Mouse (Mus musculus): ENCODE data around the gene Gm16181.

The Gm16181 gene

DNA sequence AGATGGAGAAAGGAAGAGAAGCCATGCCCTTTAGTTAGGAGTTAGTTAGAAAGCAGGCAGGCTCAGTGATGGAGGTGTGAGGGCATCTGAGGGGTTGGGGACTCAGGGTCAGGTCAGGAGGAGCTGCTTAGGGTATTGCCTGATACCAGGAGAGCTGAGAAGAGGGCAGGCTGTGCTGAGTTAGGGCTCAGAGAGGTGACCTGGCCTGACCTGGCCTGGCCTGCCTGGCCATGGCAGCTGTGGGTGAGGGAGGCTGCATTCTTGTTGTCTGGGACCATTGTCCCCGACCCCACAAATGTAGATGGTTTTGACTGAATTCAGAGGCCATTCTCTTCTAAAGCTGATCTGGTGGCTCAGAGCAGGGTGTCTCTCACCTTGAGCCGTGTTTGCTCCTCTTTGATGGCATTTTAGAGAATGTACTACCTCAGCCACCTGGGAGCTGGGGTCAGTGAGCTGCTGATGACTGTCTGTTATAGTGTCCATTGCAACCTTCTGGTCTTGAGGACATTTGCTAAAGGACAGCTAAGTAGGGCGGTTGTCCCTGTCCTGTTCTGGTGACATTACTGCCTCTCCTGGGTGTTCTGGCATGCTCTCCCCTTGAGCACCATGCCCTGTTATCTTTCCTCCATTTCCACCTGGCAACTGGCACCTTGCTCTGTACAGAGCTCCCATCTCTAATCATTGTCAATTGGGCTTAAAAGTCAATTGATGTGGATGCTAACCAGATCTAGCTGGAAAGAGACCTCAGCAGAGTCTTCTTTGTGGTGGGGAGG lies 29.9 kb downstream of the Gm16181 start:
- DNase-seq (ENCODE audit: low spot score in 2 of 2), result no peak

DNA sequence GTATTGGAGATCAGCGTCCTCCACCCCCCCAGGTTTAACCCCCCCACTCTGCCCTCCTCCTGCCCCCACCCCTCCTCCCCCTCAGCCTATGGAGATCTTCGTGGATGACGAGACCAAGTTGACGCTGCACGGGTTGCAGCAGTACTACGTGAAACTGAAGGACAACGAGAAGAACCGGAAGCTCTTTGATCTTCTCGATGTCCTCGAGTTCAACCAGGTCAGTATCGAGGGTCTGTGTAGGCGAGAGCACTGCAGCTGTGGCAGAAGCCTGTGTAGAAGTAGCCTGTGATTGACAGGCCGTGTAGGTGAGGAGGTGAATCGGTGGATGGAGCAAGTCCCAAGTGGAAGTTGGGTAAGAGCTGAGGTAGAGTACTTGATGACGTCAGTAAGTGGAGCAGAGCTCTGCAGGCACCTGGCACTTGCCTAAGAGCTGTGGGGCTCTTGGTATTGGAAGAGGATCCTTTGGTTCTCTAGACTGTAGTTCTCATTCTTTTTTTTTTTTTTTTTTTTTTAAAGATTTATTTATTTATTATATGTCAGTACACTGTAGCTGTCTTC lies 30.6 kb downstream of the Gm16181 start:
- DNase-seq (ENCODE audit: low spot score in 2 of 2), result no peak

- no peak for DNase-seq (ENCODE audit: low spot score in 2 of 2)
These were observed 31.3 kb downstream of the Gm16181 start for GRCm38 (mm10) chr17:35251981-35252380.

- DNase-seq (ENCODE audit: low spot score in 2 of 2), result no peak
These were observed 32.1 kb downstream of the Gm16181 start for GRCm38 (mm10) chr17:35252619-35253292.

DNA sequence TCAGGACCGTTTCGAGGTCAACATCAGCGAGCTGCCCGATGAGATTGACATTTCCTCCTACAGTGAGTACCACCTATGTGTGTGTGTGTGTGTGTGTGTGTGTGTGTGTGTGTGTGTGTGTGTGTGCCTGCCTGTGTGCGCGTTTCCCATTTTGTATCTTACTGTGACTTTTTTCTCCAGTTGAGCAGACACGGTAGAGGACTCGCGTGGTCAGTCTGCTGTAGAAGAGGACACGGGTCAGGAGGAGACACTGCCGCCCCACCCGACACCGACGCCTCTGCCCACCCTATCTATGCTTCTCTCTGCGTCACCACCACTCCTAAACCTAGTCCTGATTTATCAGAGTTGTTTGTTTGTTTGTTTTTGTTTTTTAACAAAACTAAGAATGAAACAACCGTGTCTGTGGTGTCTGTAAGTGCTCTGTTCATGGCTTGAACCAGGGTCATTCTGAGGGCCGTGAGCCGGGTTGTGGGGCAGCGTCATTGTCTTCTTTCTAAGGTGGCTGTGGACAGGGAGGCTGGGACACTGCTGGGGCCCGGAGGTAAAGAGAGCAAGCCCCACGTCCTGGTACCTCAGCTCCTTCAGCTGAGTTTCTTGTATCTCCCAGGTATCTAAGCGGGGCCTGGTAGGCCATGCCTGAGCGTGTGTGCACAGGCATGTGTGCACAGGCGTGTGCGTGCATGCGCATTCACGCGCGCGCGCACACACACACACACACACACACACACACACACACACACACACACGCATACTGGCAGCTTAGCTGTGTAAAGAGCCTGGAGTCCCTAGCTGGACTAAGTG lies 32.9 kb downstream of the Gm16181 start:
- no peak for DNase-seq (ENCODE audit: low spot score in 2 of 2)

DNA sequence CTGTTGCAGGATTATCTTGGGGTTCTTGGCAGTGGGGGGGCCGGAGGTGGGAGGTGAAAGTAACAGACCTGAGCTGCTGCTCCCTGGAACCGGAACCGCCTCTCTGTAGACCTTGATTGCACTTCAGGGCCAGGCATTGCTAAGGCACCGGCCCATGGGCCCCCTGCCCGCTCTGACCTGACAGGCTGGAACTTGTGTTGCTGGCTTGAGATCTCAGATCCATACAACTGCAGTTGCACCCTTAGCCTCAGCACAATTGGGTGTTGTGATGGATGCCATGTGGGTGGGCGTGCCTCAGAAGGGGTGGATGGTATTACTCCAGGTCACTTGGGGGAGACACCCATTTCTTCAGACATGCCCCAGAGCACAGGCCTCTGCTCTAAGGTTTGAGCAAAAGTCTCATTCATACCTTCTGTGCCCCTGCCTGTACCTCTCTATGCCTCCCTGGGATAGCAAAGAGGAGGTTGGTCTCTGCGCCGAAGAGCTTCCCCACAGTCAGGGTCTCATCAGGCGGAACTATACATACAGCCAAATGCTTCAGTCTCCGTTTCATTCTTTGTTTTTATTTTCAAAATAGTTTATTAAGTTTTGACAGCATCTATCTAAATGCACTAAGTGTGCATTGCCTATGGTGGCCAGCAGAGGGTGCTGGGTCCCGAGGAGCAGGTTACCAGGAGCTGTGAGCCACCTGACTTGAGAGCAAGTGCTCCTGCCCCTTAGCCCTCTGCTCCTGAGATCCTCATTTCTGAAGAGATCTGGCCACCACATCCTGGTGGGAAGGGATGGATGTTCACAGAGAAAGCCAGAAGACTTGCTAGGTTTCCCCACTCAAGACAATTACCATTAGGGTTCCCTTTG lies 33.8 kb downstream of the Gm16181 start:
- peak; percentile 67 to 78 for DNase-seq (ENCODE audit: low spot score in 2 of 2)

DNA sequence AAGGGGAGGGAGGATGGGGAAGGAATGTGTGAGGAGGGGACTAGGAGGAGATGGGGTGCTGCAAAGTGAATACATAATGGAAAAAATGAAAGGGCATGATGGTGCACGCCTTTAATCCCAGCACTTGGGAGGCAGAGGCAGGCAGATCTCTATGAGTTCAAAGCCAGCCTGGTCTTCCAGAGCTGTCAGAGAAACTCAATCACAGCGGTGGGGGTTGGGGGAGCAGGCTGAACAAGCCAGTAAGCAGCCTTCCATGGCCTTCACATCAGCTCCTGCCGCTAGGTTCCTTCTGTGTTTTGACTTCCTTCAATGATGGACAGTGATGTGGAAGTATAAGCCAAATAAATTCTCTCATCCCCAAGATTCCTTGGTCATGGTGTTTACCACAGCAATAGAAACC lies 34.7 kb downstream of the Gm16181 start:
- DNase-seq (ENCODE audit: low spot score in 2 of 2), result no peak

- DNase-seq (ENCODE audit: low spot score in 2 of 2), result no peak
These were observed 35.1 kb downstream of the Gm16181 start for GRCm38 (mm10) chr17:35255704-35256103.

DNA sequence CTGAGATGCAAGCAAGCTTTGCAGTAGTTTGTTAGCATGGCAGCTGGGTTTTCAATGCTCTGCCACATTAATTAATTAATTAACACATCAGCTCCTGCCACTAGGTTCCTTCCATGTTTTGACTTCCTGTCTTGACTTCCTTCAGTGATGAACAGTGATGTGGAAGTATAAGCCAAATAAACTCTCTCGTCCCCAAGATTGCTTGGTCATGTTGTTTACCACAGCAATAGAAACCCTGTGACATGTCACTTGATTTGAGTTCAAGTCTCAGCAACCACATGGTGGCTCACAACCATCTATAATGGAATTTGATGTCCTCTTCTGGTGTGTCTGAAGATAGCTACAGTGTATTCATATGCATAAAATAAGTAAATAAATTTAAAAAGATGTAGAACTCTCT lies 36.7 kb downstream of the Gm16181 start:
- no peak for DNase-seq (ENCODE audit: low spot score in 2 of 2)

- peak; percentile 96 to 97 for DNase-seq (ENCODE audit: low spot score in 2 of 2)
These were observed 37.3 kb downstream of the Gm16181 start for GRCm38 (mm10) chr17:35257824-35258491.

- peak; percentile 95 for DNase-seq (ENCODE audit: low spot score in 2 of 2)
These were observed 38.2 kb downstream of the Gm16181 start for GRCm38 (mm10) chr17:35258492-35259478.

- no peak for DNase-seq (ENCODE audit: low spot score in 2 of 2)
These were observed 39.0 kb downstream of the Gm16181 start for GRCm38 (mm10) chr17:35259621-35260020.

- no peak for DNase-seq (ENCODE audit: low spot score in 2 of 2)
These were observed 41.0 kb downstream of the Gm16181 start for GRCm38 (mm10) chr17:35261651-35262050.

DNA sequence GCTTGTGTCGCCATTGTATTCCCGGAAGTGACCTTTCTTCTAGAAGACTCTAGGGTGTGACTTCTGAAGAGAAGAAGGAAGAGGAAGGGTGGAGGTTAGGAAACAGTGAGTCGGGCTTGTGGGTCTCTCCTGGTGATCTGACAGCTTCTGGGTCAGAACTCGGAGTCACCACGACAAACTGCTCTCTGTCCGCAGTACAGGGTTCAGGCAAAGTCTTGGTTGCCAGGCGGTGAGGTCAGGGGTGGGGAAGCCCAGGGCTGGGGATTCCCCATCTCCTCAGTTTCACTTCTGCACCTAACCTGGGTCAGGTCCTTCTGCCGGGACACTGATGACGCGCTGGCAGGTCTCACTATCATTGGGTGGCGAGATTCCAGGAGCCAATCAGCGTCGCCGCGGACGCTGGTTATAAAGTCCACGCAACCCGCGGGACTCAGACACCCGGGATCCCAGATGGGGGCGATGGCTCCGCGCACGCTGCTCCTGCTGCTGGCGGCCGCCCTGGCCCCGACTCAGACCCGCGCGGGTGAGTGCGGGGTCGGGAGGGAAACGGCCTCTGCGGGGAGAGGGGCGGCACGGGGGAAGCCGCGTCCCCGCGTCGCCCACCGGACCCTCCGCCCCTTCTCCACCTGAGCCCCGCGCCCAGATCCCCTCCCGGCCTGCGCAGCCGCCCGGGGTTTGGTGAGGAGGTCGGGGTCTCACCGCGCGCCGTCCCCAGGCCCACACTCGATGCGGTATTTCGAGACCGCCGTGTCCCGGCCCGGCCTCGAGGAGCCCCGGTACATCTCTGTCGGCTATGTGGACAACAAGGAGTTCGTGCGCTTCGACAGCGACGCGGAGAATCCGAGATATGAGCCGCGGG lies 42.3 kb downstream of the Gm16181 start, which contains the start of gene H2-D1:
TSS of gene H2-D1 (plus strand) at position 67 of the 859 bp plus-strand sequence.
- DNase-seq (ENCODE audit: low spot score in 2 of 2), result peak; percentile 100

- no peak for DNase-seq (ENCODE audit: low spot score in 2 of 2)
These were observed 42.9 kb downstream of the Gm16181 start for GRCm38 (mm10) chr17:35263523-35263883.

- peak in 1 of 2 experiments; percentile 41 for DNase-seq (ENCODE audit: low spot score in 2 of 2)
These were observed 46.9 kb downstream of the Gm16181 start for GRCm38 (mm10) chr17:35267399-35268086.

DNA sequence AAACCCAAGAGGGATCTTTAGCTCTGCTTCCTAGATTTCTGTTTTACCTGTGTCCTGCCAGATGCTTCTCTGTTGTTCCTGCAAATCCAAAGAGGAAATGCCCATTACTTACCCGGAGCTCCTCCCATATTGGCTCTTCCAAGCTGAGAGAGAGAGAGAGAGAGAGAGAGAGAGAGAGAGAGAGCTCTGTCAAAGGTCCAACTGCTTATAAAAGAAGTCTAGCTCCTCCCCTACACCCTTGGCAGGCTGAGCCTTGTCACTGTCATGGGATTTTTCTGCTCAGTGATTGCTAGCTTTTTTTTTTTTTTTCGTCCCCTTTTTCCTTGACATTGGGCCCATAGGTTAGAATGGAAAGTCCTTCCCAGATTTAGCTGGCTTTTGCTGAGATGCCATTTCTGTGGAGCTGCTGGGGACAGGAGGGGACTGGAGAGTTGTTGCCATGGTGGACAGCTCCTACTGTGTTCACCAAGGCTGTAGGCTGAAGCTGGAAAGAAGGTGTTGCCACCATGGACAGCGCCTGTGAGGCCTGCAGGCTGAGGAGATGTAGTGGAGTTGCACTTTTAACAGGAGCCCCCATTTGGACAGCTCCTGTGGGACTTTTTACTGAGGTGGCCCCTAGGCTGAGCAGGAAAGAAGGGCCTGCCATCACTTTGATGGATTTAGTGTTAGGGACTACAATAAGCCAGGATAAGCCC lies 49.2 kb downstream of the Gm16181 start:
- no peak for DNase-seq (ENCODE audit: low spot score in 2 of 2)

Data from natural killer cell, adult 2 months (primary cell).